Mouse (Mus musculus) ES-Bruce4 (cell line): ENCODE data around the gene Rom1.
A peak's percentile ranks its signal among the peaks of the same experiment; 100 is the strongest.

Source experiments
- CTCF ChIP-seq: IDR thresholded peaks from one replicate; pipeline ENCODE4 v1.8.1; 2011; ENCODE audit warnings: low read depth, low read length
- EP300 ChIP-seq: IDR thresholded peaks from 2 replicates; pipeline ENCODE4 v1.6.1; 2011; ENCODE audit warnings: low read depth, low read length; ENCODE audit not compliant: insufficient read depth
- POLR2A ChIP-seq: IDR thresholded peaks from one replicate; pipeline ENCODE4 v1.8.1; 2011; ENCODE audit warnings: low read length; ENCODE audit not compliant: insufficient read depth

GRCm38 (mm10) chr19:8897865-8898495, 31.2 kb downstream of the Rom1 start, which contains the start of gene Ganab:
- TF ChIP-seq CTCF = no peak
- TF ChIP-seq POLR2A = peak; percentile 68
- TF ChIP-seq EP300 = no peak
